Mouse (Mus musculus): ENCODE measurements at regions not wholly inside any gene's neighbourhood (a gene's known extent, or its start where the extent isn't known, plus 50 kb on each side); places are given as distances from the start of the nearest gene placed in this dataset.

DNA sequence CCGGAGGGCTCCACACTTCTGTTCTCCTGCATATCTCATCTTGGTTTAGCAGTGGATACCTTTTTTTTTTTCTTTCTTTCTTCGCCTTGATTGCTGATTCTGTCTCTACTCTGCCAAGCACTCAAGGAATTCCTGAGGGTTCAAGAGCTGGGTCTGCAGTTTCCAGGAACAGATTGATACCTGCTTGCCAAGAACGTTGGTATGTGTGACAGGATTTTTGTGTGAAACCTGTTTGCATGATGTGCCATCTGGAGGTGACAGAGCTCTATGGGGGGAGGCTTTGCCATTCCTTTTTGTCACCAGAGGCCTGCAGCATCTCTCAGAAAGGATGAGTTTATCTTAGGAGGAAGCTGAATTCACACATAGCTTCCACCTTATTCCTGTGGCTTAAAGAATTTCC lies 255.6 kb upstream of the Tas2r119 start:
- TF ChIP-seq POLR2A (IDR thresholded peaks at IDR 0.05; ENCODE audit: extremely low read depth, insufficient read depth, low read length) (no peak), CTCF (IDR thresholded peaks at IDR 0.05; ENCODE audit: low read depth, low read length) (no peak)
- Histone ChIP-seq H3K79me2 (ENCODE audit: control insufficient read depth, insufficient read depth, low read length) (no peaks in the 10 kb centered on the region), H3K9ac (ENCODE audit: low read depth, low read length) (no peak overlapping the region), H3K36me3 (ENCODE audit: control insufficient read depth, insufficient read depth, low read length) (no peaks in the 10 kb centered on the region), H3K4me1 (ENCODE audit: control insufficient read depth, insufficient read depth, low read length) (no peaks in the 10 kb centered on the region), H3K27ac (replicated peaks; ENCODE audit: insufficient read depth, low read depth, low read length) (no peak overlapping the region), H3K27me3 (ENCODE audit: control insufficient read depth, insufficient read depth, low read length) (no peaks in the 10 kb centered on the region), H3K4me3 (ENCODE audit: insufficient read depth, low read depth, low read length) (no peak overlapping the region)
- DNase-seq (ENCODE audit: extremely low read depth, low read depth, low spot score) = no peak
- WGBS = 67% methylated on average over 3 of the region's 3 CpGs

DNA sequence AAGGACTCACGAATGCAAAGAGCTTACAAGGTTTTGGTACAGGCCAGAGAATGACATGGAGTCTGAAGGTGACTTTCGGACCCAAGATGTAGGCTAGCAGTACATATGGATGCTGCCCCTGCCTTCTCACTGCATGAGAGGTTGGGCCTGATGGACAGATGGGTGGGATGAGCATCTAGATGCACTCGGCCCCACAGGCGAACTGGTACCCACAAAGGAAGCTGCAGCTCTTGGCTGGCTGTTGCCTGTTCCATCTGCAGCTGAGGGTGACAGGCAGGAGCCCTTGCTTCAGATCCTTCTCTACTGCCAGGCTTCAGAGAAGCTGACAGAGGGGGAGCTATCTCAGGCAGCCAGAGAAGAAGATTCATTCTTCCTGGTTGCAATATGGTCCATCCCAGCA lies 216.8 kb upstream of the Tas2r119 start:
- no peak for DNase-seq (ENCODE audit: extremely low read depth, low read depth, low spot score)
- H3K4me3 ChIP-seq (ENCODE audit: insufficient read depth, low read depth, low read length) = no peak overlapping the region
- TF ChIP-seq POLR2A (IDR thresholded peaks at IDR 0.05; ENCODE audit: extremely low read depth, insufficient read depth, low read length) = no peak
- no peak for TF ChIP-seq CTCF (IDR thresholded peaks at IDR 0.05; ENCODE audit: low read depth, low read length)
- no peaks in the 10 kb centered on the region for H3K79me2 ChIP-seq (ENCODE audit: control insufficient read depth, insufficient read depth, low read length)
- no peak overlapping the region for H3K9ac ChIP-seq (ENCODE audit: low read depth, low read length)
- WGBS = 80% methylated on average over 4 of the region's 4 CpGs
- no peak overlapping the region for H3K27ac ChIP-seq (replicated peaks; ENCODE audit: insufficient read depth, low read depth, low read length)
- no peaks in the 10 kb centered on the region for H3K4me1 ChIP-seq (ENCODE audit: control insufficient read depth, insufficient read depth, low read length)
- no peaks in the 10 kb centered on the region for H3K27me3 ChIP-seq (ENCODE audit: control insufficient read depth, insufficient read depth, low read length)
- H3K36me3 ChIP-seq (ENCODE audit: control insufficient read depth, insufficient read depth, low read length) = no peaks in the 10 kb centered on the region

DNA sequence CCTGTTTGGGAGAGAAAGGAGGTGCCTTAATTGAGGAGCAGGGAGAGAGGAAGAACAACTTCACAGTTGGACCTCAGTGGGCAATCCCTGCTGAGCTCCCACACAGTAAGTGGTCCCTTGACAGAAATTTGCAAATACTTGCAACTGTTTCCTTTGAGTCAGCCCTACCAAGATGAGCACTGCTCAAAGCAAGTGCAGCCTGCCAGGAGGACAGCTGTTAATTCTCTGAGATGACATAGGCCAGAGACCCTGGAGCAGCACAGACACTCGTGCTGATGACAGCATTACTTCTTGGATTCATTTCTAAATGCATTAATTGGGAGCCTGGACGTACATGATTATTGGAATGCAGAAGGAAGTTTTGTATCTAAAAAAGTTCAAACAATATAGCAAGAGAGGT lies 215.1 kb upstream of the Tas2r119 start:
- H3K4me1 ChIP-seq (ENCODE audit: control insufficient read depth, insufficient read depth, low read length) = no peaks in the 10 kb centered on the region
- H3K36me3 ChIP-seq (ENCODE audit: control insufficient read depth, insufficient read depth, low read length) = no peaks in the 10 kb centered on the region
- no peak overlapping the region for H3K27ac ChIP-seq (replicated peaks; ENCODE audit: insufficient read depth, low read depth, low read length)
- WGBS = 59% methylated on average over 2 of the region's 2 CpGs
- H3K4me3 ChIP-seq (ENCODE audit: insufficient read depth, low read depth, low read length) = no peak overlapping the region
- peak; percentile 4 for DNase-seq (ENCODE audit: extremely low read depth, low read depth, low spot score)
- no peaks in the 10 kb centered on the region for H3K79me2 ChIP-seq (ENCODE audit: control insufficient read depth, insufficient read depth, low read length)
- TF ChIP-seq POLR2A (IDR thresholded peaks at IDR 0.05; ENCODE audit: extremely low read depth, insufficient read depth, low read length) = no peak
- no peak overlapping the region for H3K9ac ChIP-seq (ENCODE audit: low read depth, low read length)
- no peaks in the 10 kb centered on the region for H3K27me3 ChIP-seq (ENCODE audit: control insufficient read depth, insufficient read depth, low read length)

DNA sequence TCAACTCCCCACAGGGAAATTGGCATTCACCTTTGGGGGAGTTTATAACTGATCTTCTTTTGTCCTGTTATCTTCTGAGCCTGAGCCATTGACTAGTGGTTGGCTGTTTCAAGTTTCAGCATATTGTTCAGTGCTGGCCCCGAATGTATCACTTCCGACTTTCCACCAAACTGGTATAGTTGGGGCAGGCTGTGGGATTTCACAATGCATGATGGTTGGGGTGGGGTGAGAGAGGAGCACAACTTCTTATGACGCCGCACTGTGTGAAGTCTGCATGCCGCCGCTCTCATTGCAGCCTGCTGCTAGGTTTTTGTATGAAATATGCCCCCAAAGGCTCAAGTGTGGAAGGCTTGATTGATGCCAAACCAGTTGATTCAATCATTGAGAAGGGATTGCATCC lies 212.2 kb upstream of the Tas2r119 start:
- TF ChIP-seq POLR2A (IDR thresholded peaks at IDR 0.05; ENCODE audit: extremely low read depth, insufficient read depth, low read length) (no peak), CTCF (IDR thresholded peaks at IDR 0.05; ENCODE audit: low read depth, low read length) (no peak)
- no peaks in the 10 kb centered on the region for H3K4me1 ChIP-seq (ENCODE audit: control insufficient read depth, insufficient read depth, low read length)
- no peak overlapping the region for H3K4me3 ChIP-seq (ENCODE audit: insufficient read depth, low read depth, low read length)
- H3K27ac ChIP-seq (replicated peaks; ENCODE audit: insufficient read depth, low read depth, low read length) = no peak overlapping the region
- H3K36me3 ChIP-seq (ENCODE audit: control insufficient read depth, insufficient read depth, low read length) = no peaks in the 10 kb centered on the region
- no peaks in the 10 kb centered on the region for H3K27me3 ChIP-seq (ENCODE audit: control insufficient read depth, insufficient read depth, low read length)
- DNase-seq (ENCODE audit: extremely low read depth, low read depth, low spot score) = no peak
- H3K9ac ChIP-seq (ENCODE audit: low read depth, low read length) = no peak overlapping the region
- no peaks in the 10 kb centered on the region for H3K79me2 ChIP-seq (ENCODE audit: control insufficient read depth, insufficient read depth, low read length)
- WGBS = 92% methylated on average over 6 of the region's 6 CpGs

DNA sequence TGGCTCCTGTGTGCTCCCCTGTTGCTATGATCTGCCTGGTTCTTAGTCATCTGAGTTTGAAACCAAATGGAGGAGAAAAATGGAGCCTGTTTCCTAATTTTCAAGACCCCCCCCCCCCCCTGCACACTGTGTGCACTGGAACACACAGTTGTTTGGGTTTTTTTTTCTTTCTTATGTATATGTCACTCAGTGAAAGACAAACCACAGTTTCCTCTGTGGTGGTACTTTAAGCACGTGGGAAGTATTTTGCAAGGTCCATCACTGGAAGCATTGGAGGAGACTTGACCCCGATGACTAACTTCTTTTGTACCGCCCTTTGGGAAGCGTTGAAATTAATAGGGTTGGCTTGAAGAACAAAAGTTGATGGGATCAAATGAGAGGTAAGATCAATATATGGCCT lies 211.5 kb upstream of the Tas2r119 start:
- H3K79me2 ChIP-seq (ENCODE audit: control insufficient read depth, insufficient read depth, low read length) = no peaks in the 10 kb centered on the region
- H3K9ac ChIP-seq (ENCODE audit: low read depth, low read length) = no peak overlapping the region
- no peak overlapping the region for H3K27ac ChIP-seq (replicated peaks; ENCODE audit: insufficient read depth, low read depth, low read length)
- no peaks in the 10 kb centered on the region for H3K36me3 ChIP-seq (ENCODE audit: control insufficient read depth, insufficient read depth, low read length)
- H3K27me3 ChIP-seq (ENCODE audit: control insufficient read depth, insufficient read depth, low read length) = no peaks in the 10 kb centered on the region
- TF ChIP-seq POLR2A (IDR thresholded peaks at IDR 0.05; ENCODE audit: extremely low read depth, insufficient read depth, low read length) = no peak
- no peak for TF ChIP-seq CTCF (IDR thresholded peaks at IDR 0.05; ENCODE audit: low read depth, low read length)
- 86% methylated on average over 4 of the region's 4 CpGs for WGBS
- DNase-seq (ENCODE audit: extremely low read depth, low read depth, low spot score) = no peak
- H3K4me3 ChIP-seq (ENCODE audit: insufficient read depth, low read depth, low read length) = no peak overlapping the region
- H3K4me1 ChIP-seq (ENCODE audit: control insufficient read depth, insufficient read depth, low read length) = no peaks in the 10 kb centered on the region

DNA sequence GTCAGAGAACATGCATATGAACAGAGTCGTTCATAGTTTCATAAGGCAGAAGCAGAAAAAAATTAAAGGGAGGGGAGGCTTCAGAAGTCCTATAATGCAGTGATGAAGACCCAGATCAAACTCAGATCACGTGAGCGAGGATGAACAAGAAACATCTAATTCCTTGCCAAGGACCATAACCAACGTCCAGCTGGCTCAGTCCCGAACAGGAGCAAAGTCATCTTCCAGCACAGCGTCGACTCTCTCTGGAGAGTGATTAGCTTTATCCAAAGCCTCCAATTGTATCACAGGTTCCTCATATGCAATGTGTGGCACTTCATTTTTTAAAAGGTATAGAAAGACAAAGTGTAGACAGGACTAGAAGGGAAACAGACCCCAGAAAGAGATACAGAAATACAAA lies 204.2 kb upstream of the Tas2r119 start:
- Histone ChIP-seq H3K9ac (ENCODE audit: low read depth, low read length) (no peak overlapping the region), H3K4me3 (ENCODE audit: insufficient read depth, low read depth, low read length) (no peak overlapping the region), H3K79me2 (ENCODE audit: control insufficient read depth, insufficient read depth, low read length) (no peaks in the 10 kb centered on the region), H3K27ac (replicated peaks; ENCODE audit: insufficient read depth, low read depth, low read length) (no peak overlapping the region), H3K4me1 (ENCODE audit: control insufficient read depth, insufficient read depth, low read length) (no peaks in the 10 kb centered on the region), H3K36me3 (ENCODE audit: control insufficient read depth, insufficient read depth, low read length) (no peaks in the 10 kb centered on the region), H3K27me3 (ENCODE audit: control insufficient read depth, insufficient read depth, low read length) (no peaks in the 10 kb centered on the region)
- no peak for DNase-seq (ENCODE audit: extremely low read depth, low read depth, low spot score)
- 85% methylated on average over 7 of the region's 7 CpGs for WGBS
- no peak for TF ChIP-seq POLR2A (IDR thresholded peaks at IDR 0.05; ENCODE audit: extremely low read depth, insufficient read depth, low read length)
- no peak for TF ChIP-seq CTCF (IDR thresholded peaks at IDR 0.05; ENCODE audit: low read depth, low read length)

All from liver, adult 2 months (tissue).